Mouse (Mus musculus) hindbrain, embryonic 11.5 days (tissue): ENCODE data around the gene Inpp5f. TPM values are rescaled to one million over a fixed set of nuclear protein-coding genes. Genes with fewer than 3 reads are reported as not detected.

Experiments
- ATAC-seq: fragments of 200-750 bp; cut with Nextera tagmentation; 2 replicates; pipeline ENCODE4 v1.8.0; 2017; ENCODE audit warnings: mild to moderate bottlenecking, moderate TSS enrichment, moderate library complexity; ENCODE audit not compliant: low FRiP score
- DNase-seq: peaks from one replicate; pipeline ENCODE4 v3.0.0-alpha.2; 2015; ENCODE audit warnings: low spot score
- H3K27ac ChIP-seq: fragments of 300-500 bp; sonication (generic); 2 replicates; pipeline ENCODE4 v1.5.1; 2014; ENCODE audit warnings: mild to moderate bottlenecking, low read depth, low read length
- H3K27me3 ChIP-seq: fragments of 300-500 bp; sonication (generic); 2 replicates; pipeline ENCODE4 v1.6.1; 2014; ENCODE audit warnings: mild to moderate bottlenecking, low read length, moderate library complexity, mixed read lengths; ENCODE audit not compliant: control insufficient read depth, insufficient read depth
- H3K36me3 ChIP-seq: fragments of 300-500 bp; sonication (generic); 2 replicates; pipeline ENCODE4 v1.6.1; 2014; ENCODE audit warnings: mild to moderate bottlenecking, low read length, moderate library complexity, mixed read lengths; ENCODE audit not compliant: control insufficient read depth, insufficient read depth
- H3K4me1 ChIP-seq: fragments of 300-500 bp; sonication (generic); replicated peaks from 2 replicates; pipeline ENCODE4 v1.6.1; 2014; ENCODE audit warnings: low read length, mixed read lengths; ENCODE audit not compliant: control insufficient read depth, insufficient read depth
- H3K4me2 ChIP-seq: fragments of 300-500 bp; sonication (generic); replicated peaks from 2 replicates; pipeline ENCODE4 v1.6.1; 2014; ENCODE audit warnings: mild to moderate bottlenecking, low read depth, low read length
- H3K4me3 ChIP-seq: fragments of 300-500 bp; sonication (generic); 2 replicates; pipeline ENCODE4 v1.5.1; 2014; ENCODE audit warnings: low read depth, low read length
- H3K9ac ChIP-seq: fragments of 300-500 bp; sonication (generic); 2 replicates; pipeline ENCODE4 v1.6.1; 2014; ENCODE audit warnings: low read depth, low read length
- H3K9me3 ChIP-seq: fragments of 300-500 bp; sonication (generic); 2 replicates; pipeline ENCODE4 v1.6.1; 2016; ENCODE audit warnings: low read length; ENCODE audit not compliant: control insufficient read depth
- WGBS: fragments of 180-500 bp; shearing (Covaris S2); extraction: QIAGEN DNeasy Blood & Tissue Kit; methylation state at CpG from one replicate; pipeline ENCODE4 v1.1.7; 2014; 5-methylcytosine and 5-hydroxymethylcytosine counted together
- polyA plus RNA-seq: library from polyadenylated mRNA; unstranded; fragments of >200 nt; fragmentation: Nextera tagmentation; extraction: Ambion mirVana; gene quantifications from 2 replicates; pipeline ENCODE4 v1.2.1, GENCODE M21; 2014

The Inpp5f gene
- polyA plus RNA-seq, 1 experiment from 2014 or later: 134 TPM

GRCm38 (mm10) chr7:128575211-128575610 lies 35.9 kb upstream of the Inpp5f start:
- H3K4me3 ChIP-seq: no peak overlapping the region
- no peaks in the 10 kb centered on the region for H3K9me3 ChIP-seq
- WGBS: 90% methylated on average over 5 of the region's 5 CpGs
- H3K27ac ChIP-seq: no peak overlapping the region
- H3K27me3 ChIP-seq: no peaks in the 10 kb centered on the region
- H3K36me3 ChIP-seq: no peaks in the 10 kb centered on the region
- H3K9ac ChIP-seq: no peak overlapping the region
- no peak overlapping the region for H3K4me2 ChIP-seq
- DNase-seq: no peak
- ATAC-seq: no peak
- no peaks in the 10 kb centered on the region for H3K4me1 ChIP-seq

- H3K9ac ChIP-seq: no peak overlapping the region
- H3K9me3 ChIP-seq: no peaks in the 10 kb centered on the region
- H3K4me3 ChIP-seq: no peak overlapping the region
- DNase-seq (no peak), ATAC-seq (no peak)
- H3K4me2 ChIP-seq: no peak overlapping the region
- no peaks in the 10 kb centered on the region for H3K4me1 ChIP-seq
- H3K36me3 ChIP-seq: no peaks in the 10 kb centered on the region
- no peaks in the 10 kb centered on the region for H3K27me3 ChIP-seq
- H3K27ac ChIP-seq: no peak overlapping the region
- WGBS: 60% methylated on average over 2 of the region's 2 CpGs
These were observed 35.3 kb upstream of the Inpp5f start for GRCm38 (mm10) chr7:128575794-128576193.

- Histone ChIP-seq H3K27ac (no peak overlapping the region), H3K4me3 (no peak overlapping the region), H3K4me1 (no peaks in the 10 kb centered on the region), H3K4me2 (no peak overlapping the region), H3K9ac (no peak overlapping the region), H3K36me3 (no peaks in the 10 kb centered on the region), H3K9me3 (no peaks in the 10 kb centered on the region), H3K27me3 (no peaks in the 10 kb centered on the region)
- DNase-seq (no peak), ATAC-seq (no peak)
- 71% methylated on average over 1 of the region's 1 CpGs for WGBS
These were observed 33.5 kb upstream of the Inpp5f start for GRCm38 (mm10) chr7:128577607-128578006.

- DNase-seq: no peak
- no peaks in the 10 kb centered on the region for H3K36me3 ChIP-seq
- H3K4me3 ChIP-seq: no peak overlapping the region
- WGBS: 64% methylated on average over 10 of the region's 10 CpGs
- H3K9ac ChIP-seq: no peak overlapping the region
- no peak for ATAC-seq
- no peaks in the 10 kb centered on the region for H3K4me1 ChIP-seq
- H3K9me3 ChIP-seq: no peaks in the 10 kb centered on the region
- no peak overlapping the region for H3K27ac ChIP-seq
- no peak overlapping the region for H3K4me2 ChIP-seq
- H3K27me3 ChIP-seq: no peaks in the 10 kb centered on the region
These were observed 32.8 kb upstream of the Inpp5f start for GRCm38 (mm10) chr7:128578199-128578945.

DNA sequence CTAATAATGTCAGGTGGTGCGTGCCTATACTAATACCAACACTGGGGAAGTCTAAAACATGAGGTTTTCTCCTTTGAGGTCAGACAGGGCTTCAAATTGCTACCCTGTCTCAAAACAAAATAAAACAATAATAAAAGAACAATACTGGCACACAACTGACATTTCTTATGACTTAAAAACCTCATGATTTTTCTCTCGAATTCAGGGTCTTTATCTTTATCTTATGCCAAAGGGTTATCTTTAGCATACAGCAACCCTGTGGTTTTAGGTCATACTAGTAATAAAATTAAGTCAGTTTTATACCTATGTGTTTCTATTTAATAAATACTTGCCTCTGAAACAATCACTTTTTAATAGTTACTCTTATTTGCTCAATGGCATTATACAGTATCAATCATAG lies 31.7 kb upstream of the Inpp5f start:
- Histone ChIP-seq H3K4me3 (no peak overlapping the region), H3K4me2 (no peak overlapping the region), H3K27ac (no peak overlapping the region), H3K36me3 (no peaks in the 10 kb centered on the region), H3K9ac (no peak overlapping the region), H3K27me3 (no peaks in the 10 kb centered on the region), H3K9me3 (no peaks in the 10 kb centered on the region), H3K4me1 (no peaks in the 10 kb centered on the region)
- DNase-seq (no peak), ATAC-seq (no peak)
- 80% methylated on average over 2 of the region's 2 CpGs for WGBS

DNA sequence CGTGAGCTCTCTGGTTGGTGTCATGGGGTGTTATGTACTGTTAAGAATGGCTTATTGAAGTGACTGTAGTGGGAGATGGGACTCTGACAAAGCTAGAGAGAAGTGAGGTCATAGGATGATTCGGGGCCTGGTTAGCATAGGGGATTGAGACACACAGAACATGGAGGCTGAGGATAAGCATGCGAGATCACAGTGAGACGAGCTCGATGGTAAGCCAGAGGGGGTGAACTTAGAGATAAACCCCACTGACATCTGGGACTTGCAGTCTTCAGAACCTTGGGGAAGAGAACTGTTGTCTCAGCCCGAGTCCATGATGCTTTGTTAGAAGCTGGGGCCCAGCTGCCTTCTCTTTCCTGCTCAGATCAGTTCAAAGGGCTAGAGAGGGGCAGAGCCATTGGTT lies 30.8 kb upstream of the Inpp5f start:
- Histone ChIP-seq H3K27ac (no peak overlapping the region), H3K9me3 (no peaks in the 10 kb centered on the region), H3K4me1 (no peaks in the 10 kb centered on the region), H3K4me3 (no peak overlapping the region), H3K27me3 (no peaks in the 10 kb centered on the region), H3K36me3 (no peaks in the 10 kb centered on the region), H3K4me2 (no peak overlapping the region), H3K9ac (no peak overlapping the region)
- no peak for ATAC-seq
- DNase-seq: no peak
- WGBS: 90% methylated on average over 6 of the region's 6 CpGs

DNA sequence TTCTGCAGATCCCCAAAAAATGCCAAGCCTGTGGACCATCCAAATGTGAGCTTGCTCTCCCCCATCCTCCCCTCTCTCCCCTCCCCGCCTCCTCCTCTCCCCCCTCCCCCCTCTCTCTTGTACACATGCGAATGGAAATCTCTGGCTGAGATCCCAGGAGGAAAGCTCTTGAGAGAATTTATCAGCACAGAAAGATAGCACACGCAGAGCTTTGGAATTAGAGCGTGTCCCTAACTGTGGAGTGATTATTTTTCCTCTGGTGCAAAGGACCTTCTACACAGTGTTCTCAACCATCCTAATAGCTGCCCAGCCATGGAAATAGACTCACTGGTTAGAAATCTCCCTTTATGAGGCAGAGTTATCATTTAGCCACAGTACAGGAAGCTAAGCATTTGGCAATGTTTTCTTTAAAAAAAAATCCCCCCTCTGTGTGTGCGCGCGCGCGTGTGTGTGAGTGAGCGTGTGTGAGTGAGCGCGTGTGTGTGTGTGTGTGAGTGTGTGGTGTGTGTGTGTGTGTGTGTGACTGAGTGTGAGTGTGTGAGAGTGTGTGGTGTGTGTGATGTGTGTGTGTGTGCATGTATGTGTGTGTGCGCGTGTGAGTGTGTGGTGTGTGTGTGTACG lies 29.2 kb upstream of the Inpp5f start:
- H3K4me2 ChIP-seq: no peak overlapping the region
- H3K36me3 ChIP-seq: no peaks in the 10 kb centered on the region
- H3K4me1 ChIP-seq: no peaks in the 10 kb centered on the region
- no peaks in the 10 kb centered on the region for H3K9me3 ChIP-seq
- 82% methylated on average over 15 of the region's 15 CpGs for WGBS
- no peak overlapping the region for H3K27ac ChIP-seq
- DNase-seq (no peak), ATAC-seq (no peak)
- H3K27me3 ChIP-seq: no peaks in the 10 kb centered on the region
- H3K4me3 ChIP-seq: no peak overlapping the region
- no peak overlapping the region for H3K9ac ChIP-seq

DNA sequence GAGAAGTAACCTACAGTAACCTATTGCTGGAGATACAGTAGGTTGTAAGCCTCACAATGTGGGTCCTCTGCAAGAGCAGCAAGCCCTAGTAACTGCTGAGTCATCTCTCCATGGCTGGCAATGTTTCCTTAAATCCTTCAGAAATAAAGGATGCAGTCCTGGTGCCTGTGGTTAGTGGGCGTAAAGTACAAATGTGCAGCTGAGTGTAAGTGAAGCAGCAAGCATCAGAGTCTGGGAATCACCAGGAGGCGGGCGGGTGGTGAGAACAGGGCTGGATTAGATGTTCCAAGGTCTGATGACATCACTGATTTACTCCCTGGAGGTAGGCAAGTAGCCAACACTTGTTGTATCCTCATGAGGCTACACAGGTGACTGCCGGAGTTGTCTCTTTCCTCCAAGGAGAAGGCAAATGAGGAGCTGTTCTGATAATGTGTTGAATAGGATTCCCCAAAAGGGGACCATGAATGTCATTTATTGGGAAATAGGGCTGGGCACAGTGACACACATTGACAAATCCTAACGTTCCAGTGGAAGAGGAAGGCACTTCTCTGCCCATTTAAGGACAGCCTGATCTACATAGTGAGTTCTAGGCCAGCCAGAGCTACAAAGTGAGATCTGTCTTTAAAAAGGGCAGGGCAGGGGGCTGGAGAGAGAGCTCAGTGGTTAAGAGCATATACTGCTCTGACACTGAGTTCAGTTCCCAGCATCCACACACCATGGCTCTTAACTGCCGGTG lies 27.7 kb upstream of the Inpp5f start:
- 80% methylated on average over 6 of the region's 6 CpGs for WGBS
- Histone ChIP-seq H3K27ac (no peak overlapping the region), H3K4me2 (no peak overlapping the region), H3K9me3 (no peaks in the 10 kb centered on the region), H3K4me1 (no peaks in the 10 kb centered on the region), H3K9ac (no peak overlapping the region), H3K27me3 (no peaks in the 10 kb centered on the region), H3K36me3 (no peaks in the 10 kb centered on the region), H3K4me3 (no peak overlapping the region)
- DNase-seq (no peak), ATAC-seq (no peak)
